Mouse (Mus musculus) bone marrow, adult 2 months (tissue): ENCODE measurements around the gene Slc25a10.

Experiments
- CTCF ChIP-seq: fragments of 200-500 bp; IDR thresholded peaks from 2 replicates; pipeline ENCODE4 v1.5.1; 2011; ENCODE audit warnings: low read length, control low read depth; ENCODE audit not compliant: control insufficient read depth, insufficient read depth
- POLR2A ChIP-seq: fragments of 200-500 bp; IDR thresholded peaks from 2 replicates; pipeline ENCODE4 v1.6.1; 2011; ENCODE audit warnings: low read depth, mild to moderate bottlenecking, control low read depth, low read length, borderline replicate concordance; ENCODE audit not compliant: control insufficient read depth

- TF ChIP-seq CTCF (no peak), POLR2A (no peak)
These were observed 30.9 kb downstream of the Slc25a10 start for GRCm38 (mm10) chr11:120522581-120522980.
